Mouse (Mus musculus): ENCODE measurements at regions not wholly inside any gene's neighbourhood (a gene's known extent, or its start where the extent isn't known, plus 50 kb on each side); places are given as distances from the start of the nearest gene placed in this dataset.
A peak's percentile ranks its signal among the peaks of the same experiment; 100 is the strongest.

- Histone ChIP-seq H3K4me3 (ENCODE audit: low read depth, low read length) (no peak overlapping the region), H3K27me3 (replicated peaks; ENCODE audit: control insufficient read depth, insufficient read depth, low read length) (no peaks in the 10 kb centered on the region), H3K4me1 (ENCODE audit: control insufficient read depth, insufficient read depth, low read length) (peaks cover 4% of the 10 kb centered on the region; the same call in 1 of the 2 replicates), H3K9ac (ENCODE audit: low read depth, low read length) (no peak overlapping the region), H3K36me3 (ENCODE audit: control insufficient read depth, insufficient read depth, low read length) (no peaks in the 10 kb centered on the region), H3K9me3 (ENCODE audit: control insufficient read depth, low read length) (0 out of 2 replicates have a peak, but pooled peaks cover 3% of the 10 kb centered on the region), H3K4me2 (ENCODE audit: low read depth, low read length) (no peak overlapping the region), H3K27ac (replicated peaks; ENCODE audit: low read depth, low read length) (no peak overlapping the region)
- DNase-seq (ENCODE audit: low spot score) (peak; percentile 26), ATAC-seq (ENCODE audit: low read depth) (no peak)
- WGBS = 65% methylated on average over 8 of the region's 8 CpGs
These were observed 309.6 kb downstream of the Adgrl2 start for GRCm38 (mm10) chr3:148680737-148681136.

- Histone ChIP-seq H3K27ac (replicated peaks; ENCODE audit: low read depth, low read length) (no peak overlapping the region), H3K4me2 (ENCODE audit: low read depth, low read length) (no peak overlapping the region), H3K9ac (ENCODE audit: low read depth, low read length) (no peak overlapping the region), H3K4me3 (ENCODE audit: low read depth, low read length) (no peak overlapping the region), H3K27me3 (replicated peaks; ENCODE audit: control insufficient read depth, insufficient read depth, low read length) (no peaks in the 10 kb centered on the region), H3K4me1 (ENCODE audit: control insufficient read depth, insufficient read depth, low read length) (peaks cover 4% of the 10 kb centered on the region; the same call in 1 of the 2 replicates), H3K9me3 (ENCODE audit: control insufficient read depth, low read length) (0 out of 2 replicates have a peak, but pooled peaks cover 3% of the 10 kb centered on the region), H3K36me3 (ENCODE audit: control insufficient read depth, insufficient read depth, low read length) (no peaks in the 10 kb centered on the region)
- 87% methylated on average over 4 of the region's 4 CpGs for WGBS
- DNase-seq (ENCODE audit: low spot score) (no peak), ATAC-seq (ENCODE audit: low read depth) (no peak)
These were observed 310.3 kb downstream of the Adgrl2 start for GRCm38 (mm10) chr3:148680086-148680485.

- H3K27me3 ChIP-seq (replicated peaks; ENCODE audit: control insufficient read depth, insufficient read depth, low read length) = no peaks in the 10 kb centered on the region
- no peak overlapping the region for H3K4me3 ChIP-seq (ENCODE audit: low read depth, low read length)
- 0 out of 2 replicates have a peak, but pooled peaks cover 3% of the 10 kb centered on the region for H3K9me3 ChIP-seq (ENCODE audit: control insufficient read depth, low read length)
- no peak overlapping the region for H3K9ac ChIP-seq (ENCODE audit: low read depth, low read length)
- no peaks in the 10 kb centered on the region for H3K36me3 ChIP-seq (ENCODE audit: control insufficient read depth, insufficient read depth, low read length)
- ATAC-seq (ENCODE audit: low read depth) = no peak
- H3K27ac ChIP-seq (replicated peaks; ENCODE audit: low read depth, low read length) = no peak overlapping the region
- H3K4me2 ChIP-seq (ENCODE audit: low read depth, low read length) = no peak overlapping the region
- DNase-seq (ENCODE audit: low spot score) = no peak
- WGBS = 53% methylated on average over 2 of the region's 2 CpGs
- peaks cover 4% of the 10 kb centered on the region; the same call in 1 of the 2 replicates for H3K4me1 ChIP-seq (ENCODE audit: control insufficient read depth, insufficient read depth, low read length)
These were observed 311.2 kb downstream of the Adgrl2 start for GRCm38 (mm10) chr3:148679121-148679520.

- Histone ChIP-seq H3K4me1 (ENCODE audit: control insufficient read depth, insufficient read depth, low read length) (no peaks in the 10 kb centered on the region), H3K4me2 (ENCODE audit: low read depth, low read length) (no peak overlapping the region), H3K36me3 (ENCODE audit: control insufficient read depth, insufficient read depth, low read length) (no peaks in the 10 kb centered on the region), H3K9me3 (ENCODE audit: control insufficient read depth, low read length) (0 out of 2 replicates have a peak, but pooled peaks cover 3% of the 10 kb centered on the region), H3K27me3 (replicated peaks; ENCODE audit: control insufficient read depth, insufficient read depth, low read length) (no peaks in the 10 kb centered on the region), H3K4me3 (ENCODE audit: low read depth, low read length) (no peak overlapping the region), H3K27ac (replicated peaks; ENCODE audit: low read depth, low read length) (no peak overlapping the region), H3K9ac (ENCODE audit: low read depth, low read length) (no peak overlapping the region)
- ATAC-seq (ENCODE audit: low read depth) (no peak), DNase-seq (ENCODE audit: low spot score) (no peak)
- WGBS = 62% methylated on average over 2 of the region's 2 CpGs
These were observed 314.3 kb downstream of the Adgrl2 start for GRCm38 (mm10) chr3:148676025-148676424.

GRCm38 (mm10) chr3:148662888-148663477 is 327.4 kb downstream of the Adgrl2 start:
- DNase-seq (ENCODE audit: low spot score) (no peak), ATAC-seq (ENCODE audit: low read depth) (no peak)
- peaks cover 9% of the 10 kb centered on the region for H3K9me3 ChIP-seq (ENCODE audit: control insufficient read depth, low read length)
- no peak overlapping the region for H3K4me2 ChIP-seq (ENCODE audit: low read depth, low read length)
- H3K9ac ChIP-seq (ENCODE audit: low read depth, low read length) = no peak overlapping the region; the same call in 1 of the 2 replicates
- 27% methylated on average over 6 of the region's 6 CpGs for WGBS
- H3K27ac ChIP-seq (replicated peaks; ENCODE audit: low read depth, low read length) = no peak overlapping the region
- 0 out of 2 replicates have a peak, but pooled peaks cover 11% of the 10 kb centered on the region for H3K4me1 ChIP-seq (ENCODE audit: control insufficient read depth, insufficient read depth, low read length)
- H3K4me3 ChIP-seq (ENCODE audit: low read depth, low read length) = no peak overlapping the region
- H3K27me3 ChIP-seq (replicated peaks; ENCODE audit: control insufficient read depth, insufficient read depth, low read length) = no peaks in the 10 kb centered on the region
- no peaks in the 10 kb centered on the region for H3K36me3 ChIP-seq (ENCODE audit: control insufficient read depth, insufficient read depth, low read length)

GRCm38 (mm10) chr3:148659024-148659423 is 331.3 kb downstream of the Adgrl2 start:
- DNase-seq (ENCODE audit: low spot score) (no peak), ATAC-seq (ENCODE audit: low read depth) (no peak)
- Histone ChIP-seq H3K4me1 (ENCODE audit: control insufficient read depth, insufficient read depth, low read length) (0 out of 2 replicates have a peak, but pooled peaks cover 14% of the 10 kb centered on the region), H3K4me2 (ENCODE audit: low read depth, low read length) (no peak overlapping the region), H3K27ac (replicated peaks; ENCODE audit: low read depth, low read length) (no peak overlapping the region), H3K9ac (ENCODE audit: low read depth, low read length) (no peak overlapping the region), H3K27me3 (replicated peaks; ENCODE audit: control insufficient read depth, insufficient read depth, low read length) (no peaks in the 10 kb centered on the region), H3K36me3 (ENCODE audit: control insufficient read depth, insufficient read depth, low read length) (no peaks in the 10 kb centered on the region), H3K4me3 (ENCODE audit: low read depth, low read length) (no peak overlapping the region), H3K9me3 (ENCODE audit: control insufficient read depth, low read length) (no peaks in the 10 kb centered on the region)
- 89% methylated on average over 5 of the region's 5 CpGs for WGBS

- DNase-seq (ENCODE audit: low spot score) (peak; percentile 69), ATAC-seq (ENCODE audit: low read depth) (no peak; the same call in 1 of the 2 replicates)
- Histone ChIP-seq H3K27me3 (replicated peaks; ENCODE audit: control insufficient read depth, insufficient read depth, low read length) (no peaks in the 10 kb centered on the region), H3K9ac (ENCODE audit: low read depth, low read length) (no peak overlapping the region), H3K27ac (replicated peaks; ENCODE audit: low read depth, low read length) (no peak overlapping the region), H3K9me3 (ENCODE audit: control insufficient read depth, low read length) (no peaks in the 10 kb centered on the region), H3K4me2 (ENCODE audit: low read depth, low read length) (no peak overlapping the region), H3K4me1 (ENCODE audit: control insufficient read depth, insufficient read depth, low read length) (0 out of 2 replicates have a peak, but pooled peaks cover 14% of the 10 kb centered on the region), H3K36me3 (ENCODE audit: control insufficient read depth, insufficient read depth, low read length) (no peaks in the 10 kb centered on the region), H3K4me3 (ENCODE audit: low read depth, low read length) (no peak overlapping the region)
- WGBS = 35% methylated on average over 8 of the region's 8 CpGs
These were observed 332.0 kb downstream of the Adgrl2 start for GRCm38 (mm10) chr3:148658368-148658767.

GRCm38 (mm10) chr3:148656187-148656586 is 334.2 kb downstream of the Adgrl2 start:
- H3K9me3 ChIP-seq (ENCODE audit: control insufficient read depth, low read length) = no peaks in the 10 kb centered on the region
- no peaks in the 10 kb centered on the region for H3K27me3 ChIP-seq (replicated peaks; ENCODE audit: control insufficient read depth, insufficient read depth, low read length)
- no peak overlapping the region for H3K4me2 ChIP-seq (ENCODE audit: low read depth, low read length)
- H3K27ac ChIP-seq (replicated peaks; ENCODE audit: low read depth, low read length) = no peak overlapping the region
- no peak overlapping the region for H3K9ac ChIP-seq (ENCODE audit: low read depth, low read length)
- 69% methylated on average over 7 of the region's 7 CpGs for WGBS
- no peak for ATAC-seq (ENCODE audit: low read depth)
- H3K4me3 ChIP-seq (ENCODE audit: low read depth, low read length) = no peak overlapping the region
- no peaks in the 10 kb centered on the region for H3K36me3 ChIP-seq (ENCODE audit: control insufficient read depth, insufficient read depth, low read length)
- H3K4me1 ChIP-seq (ENCODE audit: control insufficient read depth, insufficient read depth, low read length) = 0 out of 2 replicates have a peak, but pooled peaks cover 9% of the 10 kb centered on the region
- DNase-seq (ENCODE audit: low spot score) = peak; percentile 24

GRCm38 (mm10) chr3:148650241-148650640 is 340.1 kb downstream of the Adgrl2 start:
- Histone ChIP-seq H3K9ac (ENCODE audit: low read depth, low read length) (no peak overlapping the region), H3K4me1 (ENCODE audit: control insufficient read depth, insufficient read depth, low read length) (no peaks in the 10 kb centered on the region), H3K36me3 (ENCODE audit: control insufficient read depth, insufficient read depth, low read length) (no peaks in the 10 kb centered on the region), H3K27me3 (replicated peaks; ENCODE audit: control insufficient read depth, insufficient read depth, low read length) (no peaks in the 10 kb centered on the region), H3K9me3 (ENCODE audit: control insufficient read depth, low read length) (no peaks in the 10 kb centered on the region), H3K4me2 (ENCODE audit: low read depth, low read length) (no peak overlapping the region), H3K27ac (replicated peaks; ENCODE audit: low read depth, low read length) (no peak overlapping the region), H3K4me3 (ENCODE audit: low read depth, low read length) (no peak overlapping the region)
- peak; percentile 21 for DNase-seq (ENCODE audit: low spot score)
- no peak for ATAC-seq (ENCODE audit: low read depth)
- WGBS = 69% methylated on average over 8 of the region's 8 CpGs

All from embryonic facial prominence, embryonic 14.5 days (tissue).